In genomic region chr13:20601421-20601820, GRCm38 (mm10) we compare ENCODE assay signal across 26 mouse cellular contexts.
"Had no signal": no experiment of that assay in that cellular context is flagged by ENCODE, and none has a peak within 500 bp of the region (broad histone marks: within the 10 kb centered on the region; RNA-seq: fewer than 3 reads in every experiment).

No protein-coding gene starts in this region.

- H3K9me3 ChIP-seq: heart, embryonic 13.5 days; heart, embryonic 15.5 days; intestine, embryonic 15.5 days; limb, embryonic 10.5 days; limb, embryonic 12.5 days; liver, embryonic 13.5 days; liver, embryonic 15.5 days had no signal

- H3K27ac ChIP-seq: heart, adult 2 months; heart, embryonic 13.5 days; heart, embryonic 15.5 days; hindbrain, embryonic 14.5 days; intestine, embryonic 15.5 days; limb, embryonic 10.5 days; limb, embryonic 12.5 days; liver, embryonic 13.5 days; liver, embryonic 15.5 days had no signal

- ATAC-seq: hindbrain, embryonic 16.5 days; inflammation-experienced regulatory T-cells, adult 6 months; intestine, embryonic 15.5 days; intestine, postnatal 0 days had no signal

- H3K4me3 ChIP-seq: heart, adult 2 months; heart, embryonic 13.5 days; heart, embryonic 15.5 days; intestine, embryonic 15.5 days; layer of hippocampus, adult 2 months; limb, embryonic 10.5 days; limb, embryonic 12.5 days; liver, embryonic 13.5 days; liver, embryonic 15.5 days had no signal

- H3K4me1 ChIP-seq: intestine, embryonic 15.5 days; limb, embryonic 10.5 days; limb, embryonic 12.5 days; liver, embryonic 13.5 days; liver, embryonic 15.5 days had no signal

- H3K9ac ChIP-seq: heart, embryonic 13.5 days; heart, embryonic 15.5 days; hindbrain, embryonic 14.5 days; intestine, embryonic 15.5 days; limb, embryonic 12.5 days; liver, embryonic 13.5 days; liver, embryonic 15.5 days had no signal

- H3K4me2 ChIP-seq: heart, embryonic 11.5 days; heart, embryonic 13.5 days; heart, embryonic 15.5 days; hindbrain, embryonic 14.5 days; intestine, embryonic 15.5 days; limb, embryonic 12.5 days; liver, embryonic 11.5 days; liver, embryonic 13.5 days; liver, embryonic 15.5 days had no signal

- H3K36me3 ChIP-seq: heart, embryonic 13.5 days; heart, embryonic 15.5 days; intestine, embryonic 15.5 days; limb, embryonic 10.5 days; limb, embryonic 12.5 days; liver, embryonic 13.5 days had no signal

- H3K27me3 ChIP-seq: heart, embryonic 13.5 days; heart, embryonic 15.5 days; intestine, embryonic 15.5 days; limb, embryonic 12.5 days; liver, embryonic 13.5 days; liver, embryonic 15.5 days had no signal

- DNase-seq: gastrocnemius, postnatal 14 days; gastrocnemius, postnatal 36 days; heart, adult 11 months; heart, adult 2 months; heart, postnatal 14 days; heart, postnatal 36 days; kidney, adult 18-20 months; kidney, adult 8-10 months; kidney, postnatal 10 days; kidney, postnatal 25 days; kidney, postnatal 4 days; liver; liver, embryonic 13.5 days had no signal
